Comparison of ENCODE assay signal across 1 mouse cellular context in genomic region chr6:52712563-52712962, GRCm38 (mm10).
TF ChIP-seq lines count a peak whose summit lies in the region.

No protein-coding gene starts in this region.

TF ChIP-seq in MEL, 35 proteins besides CTCF, POLR2A, EP300 and RAD21 (continued from another document):
- TF ChIP-seq BHLHE40 (IDR thresholded peaks at IDR 0.05; ENCODE audit: borderline replicate concordance, low read depth, low read length) = no peak
- TF ChIP-seq TCF12 (IDR thresholded peaks at IDR 0.05; ENCODE audit: low read depth, low read length) = 0 out of 2 replicates have a peak, but pooled peaks have one; percentile 7
- no peak for TF ChIP-seq ZNF384 (IDR thresholded peaks at IDR 0.05; ENCODE audit: low read depth, low read length)
TF ChIP-seq in MEL: peak in this region for 3.
